Mouse (Mus musculus): ENCODE measurements around the gene Asic2.

DNA sequence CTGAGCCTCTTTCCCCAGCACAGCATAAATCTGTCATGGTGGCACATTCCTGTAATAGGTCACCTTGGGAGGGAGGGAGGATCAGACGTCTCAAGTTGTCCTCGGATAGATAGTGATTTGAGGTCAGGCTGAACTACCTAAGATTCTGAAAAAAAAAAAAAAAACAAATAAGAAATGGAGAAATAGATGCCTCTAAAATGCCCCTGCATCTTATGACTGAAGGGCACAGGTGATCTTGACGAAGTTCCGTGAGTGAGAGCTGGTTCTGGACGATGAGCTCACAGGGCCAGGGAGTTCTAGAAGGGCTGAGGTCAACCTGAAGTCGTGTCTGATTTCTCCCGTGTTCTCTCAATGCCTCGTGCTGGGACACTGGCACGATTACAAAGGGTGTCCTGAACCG is 1110.2 kb downstream of the Asic2 start, which contains the start of gene Spaca3:
- TF ChIP-seq CTCF (conservative IDR thresholded peaks at IDR 0.05; ENCODE audit: low read length), result no peak
- no peak for TF ChIP-seq NANOG (IDR thresholded peaks at IDR 0.05; ENCODE audit: borderline replicate concordance, low read length)

Data from E14TG2a.4 (cell line).